Mouse (Mus musculus): ENCODE results near the gene Dhx34. TPM values are rescaled to one million over a fixed set of nuclear protein-coding genes. Genes with fewer than 3 reads are reported as not detected.
A peak's percentile ranks its signal among the peaks of the same experiment; 100 is the strongest.

The Dhx34 gene
- total RNA-seq, 2 experiments from 2014 or later = 3.8 to 4.4 TPM

- Histone ChIP-seq H3K27ac (peak within 1 kb of the TSS; percentile 81), H3K4me3 (peak within 1 kb of the TSS; percentile 74)
- peak; percentile 37 for TF ChIP-seq CTCF (IDR thresholded peaks at IDR 0.05)
- intact Hi-C loops (cut with DNase I) = no loop called here
- DNase-seq = peak; percentile 59
These were observed 47.0 kb downstream of the Dhx34 start, which contains the start of gene Meis3 for GRCm38 (mm10) chr7:16174597-16175541. TSS of gene Meis3 (plus strand) at chr7:16175090.

GRCm38 (mm10) chr7:16173146-16173545 is 48.7 kb downstream of the Dhx34 start:
- intact Hi-C loops (cut with DNase I) = no loop called here

GRCm38 (mm10) chr7:16172586-16173140 is 49.2 kb downstream of the Dhx34 start:
- TF ChIP-seq CTCF (IDR thresholded peaks at IDR 0.05) = no peak
- intact Hi-C loops (cut with DNase I) = no loop called here
- no peak for DNase-seq
- Histone ChIP-seq H3K27ac (no peak overlapping the region), H3K4me3 (no peak overlapping the region)

More at GRCm38 (mm10) chr7:16173146-16173545, 48.7 kb downstream of the Dhx34 start:
- Histone ChIP-seq H3K4me3 (no peak overlapping the region), H3K27ac (no peak overlapping the region)
- no peak for TF ChIP-seq CTCF (IDR thresholded peaks at IDR 0.05)
- no peak for DNase-seq

GRCm38 (mm10) chr7:16172141-16172581 is 49.7 kb downstream of the Dhx34 start:
- no peak overlapping the region for H3K27ac ChIP-seq
- intact Hi-C loops (cut with DNase I) = no loop called here
- TF ChIP-seq CTCF (IDR thresholded peaks at IDR 0.05) = no peak
- no peak overlapping the region for H3K4me3 ChIP-seq
- no peak for DNase-seq

- TF ChIP-seq CTCF (IDR thresholded peaks at IDR 0.05) = no peak
- intact Hi-C loops (cut with DNase I) = no loop called here
- DNase-seq = no peak
- no peak overlapping the region for H3K27ac ChIP-seq
- H3K4me3 ChIP-seq = no peak overlapping the region
These were observed 59.8 kb downstream of the Dhx34 start for GRCm38 (mm10) chr7:16162036-16162435.

- Histone ChIP-seq H3K4me3 (no peak overlapping the region), H3K27ac (no peak overlapping the region)
- no peak for DNase-seq
- intact Hi-C loops (cut with DNase I) = no loop called here
- TF ChIP-seq CTCF (IDR thresholded peaks at IDR 0.05) = no peak
These were observed 60.5 kb downstream of the Dhx34 start for GRCm38 (mm10) chr7:16161302-16161701.

- no peak for TF ChIP-seq CTCF (IDR thresholded peaks at IDR 0.05)
- Histone ChIP-seq H3K4me3 (no peak overlapping the region), H3K27ac (no peak overlapping the region)
- intact Hi-C loops (cut with DNase I) = no loop called here
- no peak for DNase-seq
These were observed 61.1 kb downstream of the Dhx34 start for GRCm38 (mm10) chr7:16160702-16161101.

- TF ChIP-seq CTCF (IDR thresholded peaks at IDR 0.05) = no peak
- intact Hi-C loops (cut with DNase I) = loop anchor here (5.0 kb wide), 1 partner anchor 81 kb away; no protein-coding TSS in a partner anchor
- Histone ChIP-seq H3K27ac (no peak overlapping the region), H3K4me3 (0 out of 2 replicates have a peak overlapping the region, but pooled peaks have one; percentile 17)
- no peak for DNase-seq
These were observed 63.1 kb downstream of the Dhx34 start for GRCm38 (mm10) chr7:16158735-16159134.

- DNase-seq = no peak
- Histone ChIP-seq H3K27ac (peak overlapping the region; percentile 38; the same call in 1 of the 2 replicates), H3K4me3 (no peak overlapping the region)
- intact Hi-C loops (cut with DNase I) = loop anchor here (5.0 kb wide), 1 partner anchor 79 kb away; no protein-coding TSS in a partner anchor
- TF ChIP-seq CTCF (IDR thresholded peaks at IDR 0.05) = no peak
These were observed 65.6 kb downstream of the Dhx34 start for GRCm38 (mm10) chr7:16156105-16156714.

- H3K4me3 ChIP-seq = no peak overlapping the region
- H3K27ac ChIP-seq = no peak overlapping the region
- no peak for TF ChIP-seq CTCF (IDR thresholded peaks at IDR 0.05)
- intact Hi-C loops (cut with DNase I) = loop anchor here (2.0 to 5.0 kb wide), 2 partner anchors 27 to 78 kb away; partner anchors contain the start of gene Slc8a2
- DNase-seq = no peak
These were observed 66.5 kb downstream of the Dhx34 start for GRCm38 (mm10) chr7:16155132-16155872.

- peak; percentile 83 for TF ChIP-seq CTCF (IDR thresholded peaks at IDR 0.05)
These were observed 68.3 kb downstream of the Dhx34 start for GRCm38 (mm10) chr7:16153522-16153921.

More at GRCm38 (mm10) chr7:16153522-16153921, 68.3 kb downstream of the Dhx34 start:
- DNase-seq = peak; percentile 54
- intact Hi-C loops (cut with DNase I) = loop anchor here (1.0 to 2.0 kb wide), 3 partner anchors 55 to 177 kb away; partner anchors contain the start of gene Napa
- Histone ChIP-seq H3K4me3 (no peak overlapping the region), H3K27ac (no peak overlapping the region)
